Mouse (Mus musculus): ENCODE results near the gene Serpinh1. TPM values are rescaled to one million over a fixed set of nuclear protein-coding genes. Genes with fewer than 3 reads are reported as not detected.
A peak's percentile ranks its signal among the peaks of the same experiment; 100 is the strongest.

Gene Serpinh1
- polyA plus RNA-seq, 1 experiment from 2014 or later = 474 TPM

DNA sequence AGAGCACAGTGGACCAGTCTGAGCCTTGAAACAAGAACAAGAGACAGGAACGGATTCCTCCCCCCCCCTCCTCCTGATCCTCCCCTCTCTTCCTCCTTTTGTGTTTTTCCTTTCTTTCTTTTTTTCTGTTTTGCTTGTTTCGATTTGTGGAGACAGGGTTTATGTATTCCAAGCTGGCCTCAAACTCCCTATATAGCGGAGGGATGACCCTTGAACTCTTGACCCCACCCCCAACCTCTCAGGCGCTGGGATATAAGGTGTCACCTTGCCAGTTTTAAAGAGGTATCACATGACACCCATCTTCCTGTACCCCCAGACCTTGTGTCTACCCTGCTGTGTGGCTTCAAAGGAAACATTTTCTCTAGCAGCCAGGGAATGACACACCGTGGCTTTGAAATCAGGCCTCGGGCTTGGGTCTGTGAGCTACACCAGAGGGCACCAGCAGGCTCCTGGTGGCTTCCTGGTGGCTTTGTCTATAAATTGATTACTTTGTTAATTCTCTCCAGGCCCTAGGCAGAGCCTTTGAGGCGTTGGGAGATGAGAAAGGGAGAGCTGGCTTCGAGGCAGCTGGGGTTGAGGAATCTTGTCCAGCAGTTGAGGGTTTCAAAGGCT lies 7.9 kb upstream of the Serpinh1 start:
- Histone ChIP-seq H3K36me3 (ENCODE audit: control insufficient read depth, insufficient read depth, low read length) (no peaks in the 10 kb centered on the region), H3K4me3 (ENCODE audit: low read depth, low read length) (no peak overlapping the region), H3K9ac (replicated peaks; ENCODE audit: low read depth, low read length) (no peak overlapping the region)

DNA sequence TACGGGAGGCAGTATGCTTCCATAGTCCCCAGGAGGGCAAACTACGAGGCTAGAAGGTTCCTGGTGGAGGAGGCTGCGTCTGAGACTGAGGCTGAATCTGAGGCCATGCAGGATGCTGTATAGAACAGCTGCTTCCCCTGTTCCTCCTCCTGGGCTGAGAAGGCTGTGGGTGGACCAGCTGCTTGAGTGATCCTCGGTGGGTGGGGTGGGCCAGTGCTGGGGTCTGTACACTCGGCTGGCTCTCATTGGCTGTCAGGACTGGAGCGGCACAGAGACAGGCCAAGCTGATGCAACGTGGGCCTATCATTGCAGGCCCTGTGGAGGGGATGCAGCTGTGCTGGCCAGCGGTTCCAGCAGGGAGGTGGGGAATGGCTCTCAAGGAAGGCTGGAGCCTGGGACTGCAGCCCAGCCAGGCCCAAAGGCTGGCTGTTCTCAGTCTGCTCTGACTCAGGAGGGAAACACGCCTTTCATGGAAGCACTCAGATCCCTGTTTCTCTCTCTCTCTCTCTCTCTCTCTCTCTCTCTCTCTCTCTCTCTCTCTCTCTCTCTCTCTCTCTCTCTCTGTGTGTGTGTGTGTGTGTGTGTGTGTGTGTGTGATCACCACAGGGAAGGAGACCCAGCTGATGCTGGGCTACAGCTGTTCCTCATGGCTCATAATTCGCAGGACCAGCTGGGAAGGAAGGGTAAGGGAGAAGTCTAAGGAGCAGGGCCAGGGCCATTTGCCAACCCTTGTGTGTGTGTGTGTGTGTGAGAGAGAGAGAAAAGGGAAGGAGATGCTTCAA lies 7.2 kb upstream of the Serpinh1 start:
- H3K9me3 ChIP-seq (ENCODE audit: control insufficient read depth, low read depth, low read length) = no peaks in the 10 kb centered on the region; the same call in 1 of the 2 replicates
- H3K4me1 ChIP-seq (ENCODE audit: control insufficient read depth, insufficient read depth, low read length) = peaks cover 36% of the 10 kb centered on the region
- WGBS = 9% methylated on average over 10 of the region's 10 CpGs
- no peak overlapping the region for H3K9ac ChIP-seq (replicated peaks; ENCODE audit: low read depth, low read length)
- no peaks in the 10 kb centered on the region for H3K27me3 ChIP-seq (ENCODE audit: control insufficient read depth, insufficient read depth, low read length)
- no peak overlapping the region for H3K4me3 ChIP-seq (ENCODE audit: low read depth, low read length)
- peak; percentile 97 for ATAC-seq (ENCODE audit: insufficient number of reproducible peaks, insufficient read depth, low FRiP score, low read depth)
- no peaks in the 10 kb centered on the region for H3K36me3 ChIP-seq (ENCODE audit: control insufficient read depth, insufficient read depth, low read length)
- peak overlapping the region; percentile 21; the same call in 1 of the 2 replicates for H3K4me2 ChIP-seq (replicated peaks; ENCODE audit: low read depth, low read length)
- peak overlapping the region; percentile 97 for H3K27ac ChIP-seq (ENCODE audit: low read length)

More for the DNA sequence above, 7.9 kb upstream of the Serpinh1 start:
- no peak for ATAC-seq (ENCODE audit: insufficient number of reproducible peaks, insufficient read depth, low FRiP score, low read depth)
- H3K27me3 ChIP-seq (ENCODE audit: control insufficient read depth, insufficient read depth, low read length) = no peaks in the 10 kb centered on the region
- H3K27ac ChIP-seq (ENCODE audit: low read length) = peak overlapping the region; percentile 97
- 26% methylated on average over 8 of the region's 8 CpGs for WGBS
- H3K9me3 ChIP-seq (ENCODE audit: control insufficient read depth, low read depth, low read length) = no peaks in the 10 kb centered on the region; the same call in 1 of the 2 replicates
- H3K4me1 ChIP-seq (ENCODE audit: control insufficient read depth, insufficient read depth, low read length) = peaks cover 31% of the 10 kb centered on the region
- H3K4me2 ChIP-seq (replicated peaks; ENCODE audit: low read depth, low read length) = peak overlapping the region; percentile 21; the same call in 1 of the 2 replicates

DNA sequence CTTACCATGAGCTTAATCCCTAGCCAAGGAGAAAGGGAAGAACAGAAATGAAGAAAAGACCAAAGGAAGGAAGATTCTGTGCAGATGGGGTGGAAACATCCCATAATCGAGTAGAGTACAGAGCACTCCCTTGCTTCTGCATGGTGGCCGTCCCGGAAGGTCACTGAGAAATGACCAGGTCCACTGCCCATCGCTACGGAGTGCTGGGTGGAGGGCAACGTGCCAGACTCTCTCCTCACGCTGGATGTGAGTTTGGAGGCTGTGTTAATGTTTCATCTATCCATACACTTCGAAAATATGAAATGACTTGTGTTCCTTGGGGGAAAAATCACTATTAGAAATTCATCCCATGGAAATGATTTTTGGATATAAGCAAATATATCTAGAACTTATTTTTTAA lies 5.3 kb upstream of the Serpinh1 start:
- 85% methylated on average over 8 of the region's 8 CpGs for WGBS
- no peaks in the 10 kb centered on the region for H3K27me3 ChIP-seq (ENCODE audit: control insufficient read depth, insufficient read depth, low read length)
- no peak overlapping the region for H3K27ac ChIP-seq (ENCODE audit: low read length)
- H3K9me3 ChIP-seq (ENCODE audit: control insufficient read depth, low read depth, low read length) = no peaks in the 10 kb centered on the region; the same call in 1 of the 2 replicates
- peaks cover 43% of the 10 kb centered on the region for H3K4me1 ChIP-seq (ENCODE audit: control insufficient read depth, insufficient read depth, low read length)
- no peak overlapping the region for H3K4me2 ChIP-seq (replicated peaks; ENCODE audit: low read depth, low read length)
- no peak for ATAC-seq (ENCODE audit: insufficient number of reproducible peaks, insufficient read depth, low FRiP score, low read depth)
- no peak overlapping the region for H3K9ac ChIP-seq (replicated peaks; ENCODE audit: low read depth, low read length)
- no peak overlapping the region for H3K4me3 ChIP-seq (ENCODE audit: low read depth, low read length)
- no peaks in the 10 kb centered on the region for H3K36me3 ChIP-seq (ENCODE audit: control insufficient read depth, insufficient read depth, low read length)

DNA sequence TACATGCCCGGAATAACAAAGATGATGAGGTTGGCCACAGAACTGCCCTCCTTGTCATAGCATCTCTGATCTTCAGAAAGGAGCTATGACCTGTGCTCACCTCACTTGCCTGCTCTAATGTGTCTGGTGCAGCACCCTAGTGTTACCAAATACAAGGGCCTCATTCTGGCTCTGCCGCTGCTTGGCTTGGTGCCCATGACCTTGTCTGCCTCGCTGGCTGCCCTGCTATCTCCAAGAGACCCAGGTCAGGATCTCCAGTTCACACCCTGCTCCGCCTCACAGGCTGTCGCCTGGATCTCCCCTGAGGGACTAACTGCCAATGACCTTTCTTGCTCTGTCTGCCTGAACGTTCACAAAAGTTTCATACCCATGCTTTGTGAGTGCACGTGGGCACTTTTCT lies 4.2 kb upstream of the Serpinh1 start:
- 48% methylated on average over 7 of the region's 7 CpGs for WGBS
- ATAC-seq (ENCODE audit: insufficient number of reproducible peaks, insufficient read depth, low FRiP score, low read depth) = no peak
- Histone ChIP-seq H3K4me1 (ENCODE audit: control insufficient read depth, insufficient read depth, low read length) (peaks cover 43% of the 10 kb centered on the region), H3K9me3 (ENCODE audit: control insufficient read depth, low read depth, low read length) (no peaks in the 10 kb centered on the region), H3K36me3 (ENCODE audit: control insufficient read depth, insufficient read depth, low read length) (no peaks in the 10 kb centered on the region), H3K27ac (ENCODE audit: low read length) (peak overlapping the region; percentile 100), H3K27me3 (ENCODE audit: control insufficient read depth, insufficient read depth, low read length) (no peaks in the 10 kb centered on the region), H3K4me2 (replicated peaks; ENCODE audit: low read depth, low read length) (no peak overlapping the region), H3K9ac (replicated peaks; ENCODE audit: low read depth, low read length) (no peak overlapping the region), H3K4me3 (ENCODE audit: low read depth, low read length) (no peak overlapping the region)

DNA sequence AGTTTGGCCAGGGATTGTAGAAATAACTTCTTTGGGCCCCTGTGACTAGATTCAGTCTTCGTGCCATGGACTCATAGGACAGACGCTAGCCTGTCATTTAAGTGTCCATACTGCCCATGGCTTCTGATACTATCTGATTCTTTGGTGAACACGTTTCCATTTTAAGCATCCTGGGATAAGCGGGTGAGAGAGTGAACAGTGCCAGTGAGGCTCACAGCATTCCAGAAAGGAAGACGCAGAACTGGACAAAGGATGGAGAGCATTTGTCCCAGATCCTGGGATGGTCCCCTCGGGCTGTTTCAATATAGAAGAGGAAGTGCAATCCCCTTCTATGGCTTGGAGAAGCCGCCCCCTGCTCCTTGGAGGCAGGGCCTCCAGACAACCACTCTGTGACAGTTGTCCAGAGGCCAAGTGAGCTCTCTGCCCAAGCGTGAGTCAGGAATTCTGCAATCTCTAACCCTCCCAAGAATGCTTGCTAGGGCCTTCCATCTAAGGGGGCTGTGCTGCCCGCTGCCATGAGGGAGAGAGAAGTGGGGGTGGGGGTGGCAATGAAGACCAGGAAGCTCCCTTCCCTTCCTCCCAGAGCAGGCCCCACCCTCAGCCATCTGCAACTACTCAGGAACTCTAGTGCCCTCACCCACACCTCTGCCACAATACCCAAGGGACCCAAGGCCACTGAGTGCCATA lies 3.3 kb upstream of the Serpinh1 start:
- H3K4me1 ChIP-seq (ENCODE audit: control insufficient read depth, insufficient read depth, low read length) = peaks cover 44% of the 10 kb centered on the region
- no peaks in the 10 kb centered on the region for H3K36me3 ChIP-seq (ENCODE audit: control insufficient read depth, insufficient read depth, low read length)
- H3K4me2 ChIP-seq (replicated peaks; ENCODE audit: low read depth, low read length) = peak overlapping the region; percentile 32
- no peaks in the 10 kb centered on the region for H3K9me3 ChIP-seq (ENCODE audit: control insufficient read depth, low read depth, low read length)
- H3K27me3 ChIP-seq (ENCODE audit: control insufficient read depth, insufficient read depth, low read length) = no peaks in the 10 kb centered on the region
- 0 out of 2 replicates have a peak overlapping the region, but pooled peaks have one; percentile 10 for H3K4me3 ChIP-seq (ENCODE audit: low read depth, low read length)
- 23% methylated on average over 9 of the region's 9 CpGs for WGBS
- ATAC-seq (ENCODE audit: insufficient number of reproducible peaks, insufficient read depth, low FRiP score, low read depth) = no peak
- H3K9ac ChIP-seq (replicated peaks; ENCODE audit: low read depth, low read length) = peak overlapping the region; percentile 41; the same call in 1 of the 2 replicates
- H3K27ac ChIP-seq (ENCODE audit: low read length) = peak overlapping the region; percentile 100

DNA sequence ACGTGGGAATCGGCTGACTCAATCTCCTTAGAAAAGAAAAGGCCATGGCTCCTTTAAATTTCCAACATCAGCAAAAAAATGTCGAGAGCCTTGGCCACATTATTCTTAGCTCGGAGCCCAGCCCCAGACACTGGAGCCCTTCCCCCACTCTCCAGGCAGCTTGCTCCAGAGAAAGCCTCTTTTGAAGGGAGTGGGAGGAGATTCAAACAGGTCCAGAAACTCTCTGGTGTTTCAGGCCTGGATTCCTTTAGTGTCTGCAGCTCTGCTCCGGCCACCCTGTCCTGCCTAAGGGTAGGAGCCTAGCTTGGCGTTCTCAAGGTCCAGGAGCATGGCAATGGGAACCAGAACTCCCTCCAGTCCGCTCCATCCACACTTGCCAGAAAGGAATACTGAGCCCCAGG lies 2.7 kb upstream of the Serpinh1 start:
- no peaks in the 10 kb centered on the region for H3K9me3 ChIP-seq (ENCODE audit: control insufficient read depth, low read depth, low read length)
- no peaks in the 10 kb centered on the region for H3K27me3 ChIP-seq (ENCODE audit: control insufficient read depth, insufficient read depth, low read length)
- peak overlapping the region; percentile 32 for H3K4me2 ChIP-seq (replicated peaks; ENCODE audit: low read depth, low read length)
- H3K9ac ChIP-seq (replicated peaks; ENCODE audit: low read depth, low read length) = peak overlapping the region; percentile 41; the same call in 1 of the 2 replicates
- peaks cover 45% of the 10 kb centered on the region for H3K4me1 ChIP-seq (ENCODE audit: control insufficient read depth, insufficient read depth, low read length)
- 8% methylated on average over 7 of the region's 7 CpGs for WGBS
- peak overlapping the region; percentile 11 for H3K4me3 ChIP-seq (ENCODE audit: low read depth, low read length)
- peaks cover 3% of the 10 kb centered on the region; the same call in 1 of the 2 replicates for H3K36me3 ChIP-seq (ENCODE audit: control insufficient read depth, insufficient read depth, low read length)
- peak; percentile 33; the same call in 1 of the 2 replicates for ATAC-seq (ENCODE audit: insufficient number of reproducible peaks, insufficient read depth, low FRiP score, low read depth)
- peak overlapping the region; percentile 100 for H3K27ac ChIP-seq (ENCODE audit: low read length)

DNA sequence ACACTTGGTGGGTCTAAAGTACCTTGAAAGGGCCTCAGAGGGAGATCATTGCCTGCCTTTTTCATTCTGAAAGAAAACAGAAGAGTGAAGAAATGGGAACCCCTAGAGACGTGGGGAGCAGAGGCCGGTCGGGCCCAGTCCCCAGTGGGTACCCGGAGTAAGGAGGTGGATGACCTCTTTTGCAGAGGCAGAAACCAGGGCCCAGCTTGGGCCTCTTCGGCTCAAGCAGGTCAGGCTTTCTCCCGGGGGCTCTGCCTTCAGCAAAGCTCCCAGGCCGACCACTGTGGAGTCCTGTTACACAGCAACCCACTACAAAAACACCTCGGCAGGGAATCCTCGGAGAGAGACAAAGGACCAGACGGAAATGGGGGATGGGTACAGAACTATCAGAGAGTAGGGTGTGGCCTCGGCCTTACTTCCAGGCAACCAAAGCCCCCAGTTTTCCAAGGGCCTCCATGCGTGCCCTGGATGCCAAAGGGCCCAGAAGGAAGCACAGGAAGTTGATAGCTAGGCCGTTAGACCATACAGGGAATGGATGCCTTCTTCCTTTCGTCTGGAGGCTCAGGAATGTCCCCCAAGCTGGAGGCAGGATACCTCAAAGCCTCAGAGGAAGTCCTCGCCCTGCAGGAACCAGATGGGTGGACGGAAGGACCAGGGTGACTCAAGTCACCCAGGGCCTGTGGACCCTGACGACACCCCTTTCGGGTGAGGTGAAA lies 1.1 kb downstream of the Serpinh1 start:
- Histone ChIP-seq H3K27me3 (ENCODE audit: control insufficient read depth, insufficient read depth, low read length) (no peaks in the 10 kb centered on the region), H3K4me2 (replicated peaks; ENCODE audit: low read depth, low read length) (peak overlapping the region; percentile 95), H3K9ac (replicated peaks; ENCODE audit: low read depth, low read length) (peak overlapping the region; percentile 96), H3K4me1 (ENCODE audit: control insufficient read depth, insufficient read depth, low read length) (peaks cover 49% of the 10 kb centered on the region), H3K27ac (ENCODE audit: low read length) (peak overlapping the region; percentile 96), H3K9me3 (ENCODE audit: control insufficient read depth, low read depth, low read length) (no peaks in the 10 kb centered on the region), H3K4me3 (ENCODE audit: low read depth, low read length) (peak overlapping the region; percentile 79), H3K36me3 (ENCODE audit: control insufficient read depth, insufficient read depth, low read length) (peaks cover 35% of the 10 kb centered on the region)
- ATAC-seq (ENCODE audit: insufficient number of reproducible peaks, insufficient read depth, low FRiP score, low read depth) = 0 out of 2 replicates have a peak, but pooled peaks have one; percentile 4
- whole genome bisulfite sequencing = 2% methylated on average over 18 of the region's 18 CpGs
